Mouse (Mus musculus) right cerebral cortex, postnatal 36 days (tissue): ENCODE measurements at regions not wholly inside any gene's neighbourhood (a gene's known extent, or its start where the extent isn't known, plus 50 kb on each side); places are given as distances from the start of the nearest gene placed in this dataset.

Experiments used
- DNase-seq, 2 experiments: peaks; one replicate each; pipeline ENCODE4 v3.0.0; 2022; ENCODE audit warnings: low spot score in 2 of 2, mixed read lengths in 1 of 2

DNA sequence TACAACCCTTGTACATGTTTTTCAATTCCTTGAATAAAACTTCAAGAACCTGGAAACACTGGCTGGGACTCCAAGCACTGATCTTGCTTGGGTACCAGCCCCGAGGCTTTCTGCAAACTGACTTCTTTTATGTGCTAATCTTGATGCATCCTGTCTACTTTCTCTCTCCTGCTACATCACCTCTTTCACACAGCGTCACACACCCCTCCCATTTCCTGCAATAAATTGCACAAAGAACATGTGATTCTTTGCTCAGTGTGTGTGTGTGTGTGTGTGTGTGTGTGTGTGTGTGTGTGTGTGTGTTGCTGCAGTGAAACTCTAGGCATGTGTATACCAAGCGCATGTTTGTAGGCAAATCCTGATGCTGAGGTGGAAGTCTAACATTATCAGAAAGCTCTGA, 487.7 kb upstream of the Hs6st1 start:
- no peak for DNase-seq

DNA sequence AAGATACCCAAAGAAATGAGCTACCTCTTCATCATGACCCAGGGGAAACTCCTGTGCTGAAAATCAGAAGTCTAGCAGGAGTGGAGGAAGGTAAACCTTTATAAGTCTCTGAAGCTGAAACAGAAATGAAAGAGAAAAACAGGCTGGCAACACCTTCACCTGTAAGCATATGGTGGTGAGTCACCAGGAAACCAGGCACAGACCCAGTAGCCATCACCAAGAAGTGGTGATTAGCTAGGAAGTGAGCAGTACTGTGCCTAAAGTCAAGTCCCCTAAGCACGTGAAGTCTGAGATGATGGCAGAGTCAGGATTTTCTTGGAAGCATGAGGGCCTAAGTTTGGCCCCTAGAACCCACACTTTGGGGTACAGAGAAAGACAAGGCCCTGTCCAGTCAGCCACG, 480.3 kb upstream of the Hs6st1 start:
- DNase-seq: no peak

DNA sequence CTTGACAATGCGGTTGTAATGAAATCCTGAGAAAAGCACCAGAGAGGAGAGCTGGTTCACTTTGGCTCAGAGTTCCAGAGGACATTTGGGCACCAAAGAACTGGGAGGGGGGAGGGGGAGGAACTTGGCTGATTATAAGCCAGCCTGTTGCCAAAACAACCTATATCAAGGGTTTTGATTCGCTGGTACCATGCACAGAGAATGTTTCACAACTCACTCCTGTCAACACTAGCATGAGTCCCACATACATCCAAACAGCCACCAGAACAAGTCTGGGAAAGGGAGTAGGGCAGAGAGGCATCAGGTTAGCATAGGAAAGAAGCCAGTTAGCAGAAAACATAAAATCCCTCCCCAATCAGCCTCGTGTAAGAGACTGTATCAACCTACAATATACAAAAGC, 479.3 kb upstream of the Hs6st1 start:
- no peak for DNase-seq

DNA sequence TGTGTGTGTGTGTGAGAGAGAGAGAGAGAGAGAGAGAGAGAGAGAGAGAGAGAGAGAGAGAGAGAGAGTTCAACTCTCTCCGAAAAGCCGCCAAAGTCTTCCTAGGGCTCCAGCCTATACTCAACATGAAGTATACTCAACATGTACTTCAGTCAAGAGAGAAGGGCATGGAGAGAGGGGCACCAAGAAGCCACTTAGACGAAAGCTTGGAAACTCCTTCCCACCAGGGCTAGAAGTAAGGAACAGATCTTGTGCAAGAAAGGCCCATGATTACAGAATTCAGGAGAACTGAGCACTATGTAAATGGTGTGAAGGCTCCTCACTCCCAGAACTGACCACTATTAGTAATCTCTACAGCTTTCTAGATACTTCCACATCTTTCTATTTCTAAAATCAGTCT, 467.4 kb upstream of the Hs6st1 start:
- DNase-seq: no peak

DNA sequence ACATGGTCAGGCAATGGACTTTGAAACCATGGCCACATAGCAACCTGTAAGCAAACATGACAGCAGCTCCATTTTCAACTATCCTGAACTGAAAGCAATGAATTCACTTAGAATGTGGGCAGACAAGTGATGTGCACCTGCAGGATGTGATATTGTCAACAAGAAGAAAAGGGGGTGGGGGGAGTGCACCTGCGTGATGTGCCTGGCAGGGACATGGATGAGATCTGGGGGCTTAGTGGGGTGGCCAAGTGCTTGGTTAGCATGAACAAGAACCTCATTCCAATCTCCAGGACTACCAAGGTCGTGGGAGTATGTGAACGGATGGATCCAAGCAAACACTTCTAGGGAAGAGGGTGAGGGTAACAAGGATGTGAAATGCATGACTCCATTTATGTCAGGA, 453.1 kb upstream of the Hs6st1 start:
- no peak for DNase-seq

DNA sequence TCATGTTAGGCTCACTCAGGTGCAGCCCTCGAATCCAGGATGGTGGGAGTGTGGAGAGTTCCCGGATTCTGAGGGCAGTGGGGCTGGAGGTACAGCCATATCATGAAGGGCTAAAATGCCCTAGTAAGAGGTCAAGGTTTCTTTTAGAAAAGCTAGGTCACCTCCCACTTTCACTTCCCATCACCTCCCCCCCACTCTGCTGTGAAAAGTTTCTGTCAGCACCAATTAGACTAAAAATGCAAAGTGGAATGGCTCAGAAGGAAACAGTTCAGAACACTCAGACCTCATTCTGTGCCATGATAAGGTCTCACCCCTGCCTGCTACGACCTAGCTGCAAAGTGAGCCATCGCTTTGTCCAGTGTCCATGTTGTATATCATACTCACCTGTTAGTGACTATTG, 448.7 kb upstream of the Hs6st1 start:
- no peak for DNase-seq

DNA sequence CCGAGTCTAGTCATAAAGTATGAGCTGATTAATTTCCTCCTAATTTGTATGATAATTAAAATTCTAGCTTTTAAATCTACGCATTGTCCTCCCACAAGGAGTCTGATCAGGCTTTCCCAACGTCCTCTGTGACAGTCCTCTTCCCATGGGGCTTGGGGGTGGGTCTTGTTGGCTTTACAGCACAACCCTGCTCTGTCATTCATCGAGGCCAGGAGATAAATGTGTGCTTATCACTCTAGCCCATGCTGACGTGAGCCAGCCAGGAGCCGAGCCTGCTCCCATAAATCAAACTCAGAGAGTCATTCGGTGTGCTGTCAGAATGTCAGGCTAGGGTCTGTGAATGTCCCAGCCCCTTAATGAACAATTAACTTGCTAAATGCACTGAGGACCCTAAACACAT, 425.6 kb upstream of the Hs6st1 start:
- no peak for DNase-seq

DNA sequence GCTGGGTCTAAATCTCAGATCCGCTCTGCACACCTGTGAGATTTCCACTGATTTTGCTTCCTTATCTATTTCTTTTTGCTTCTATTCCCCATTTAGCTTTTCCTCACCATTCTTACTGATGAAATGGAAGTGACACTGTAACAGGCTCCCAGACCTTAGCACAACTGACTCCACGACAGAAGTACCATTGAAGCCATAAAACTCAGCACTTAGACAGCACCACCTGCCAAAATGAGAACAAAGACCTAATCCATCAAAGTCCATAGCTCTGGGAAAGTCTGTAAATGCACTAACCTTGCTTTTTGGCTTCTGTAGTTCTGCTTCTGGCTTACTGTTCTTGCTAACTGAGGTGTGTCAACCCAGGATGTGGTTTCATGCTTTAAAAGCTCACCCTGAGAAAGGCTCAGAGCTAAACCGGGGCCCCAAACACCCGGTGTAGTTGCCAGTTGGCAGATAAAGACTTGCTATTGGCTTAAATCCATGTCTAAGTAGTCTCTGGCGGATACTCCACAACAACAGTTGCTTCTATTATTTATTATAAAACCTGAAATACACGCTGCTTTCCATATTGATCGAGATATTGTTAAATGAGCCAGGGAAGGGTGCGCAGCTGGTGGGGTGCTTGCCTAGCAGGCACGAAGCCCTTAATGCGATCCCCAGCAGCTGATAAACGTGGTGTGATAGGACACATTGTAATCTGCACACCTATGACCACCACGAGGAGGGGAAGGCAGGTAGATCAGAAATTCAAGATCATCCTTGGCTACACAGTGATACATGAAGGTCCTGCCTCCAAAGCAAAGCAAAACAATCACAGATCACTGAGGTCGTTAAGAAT, 414.9 kb upstream of the Hs6st1 start:
- no peak for DNase-seq

DNA sequence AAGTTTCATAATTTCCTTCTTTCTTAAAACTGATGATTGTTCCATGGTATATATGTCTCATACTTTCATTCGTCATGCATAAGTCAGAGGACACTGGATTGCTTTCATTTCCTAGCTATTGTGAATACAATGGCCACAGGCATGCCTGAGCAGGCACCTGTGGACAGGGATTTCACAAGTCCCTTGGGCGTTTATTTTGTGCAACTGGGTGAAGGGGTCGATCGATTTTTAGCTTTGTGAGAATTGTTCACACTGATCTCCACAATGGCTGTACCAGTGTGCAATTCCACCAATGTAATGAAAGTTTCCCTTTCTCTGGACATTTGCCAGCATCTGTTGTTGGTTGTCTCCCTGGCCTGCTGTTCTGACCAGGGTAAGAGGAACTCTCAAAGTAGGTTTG, 405.2 kb upstream of the Hs6st1 start:
- no peak for DNase-seq

DNA sequence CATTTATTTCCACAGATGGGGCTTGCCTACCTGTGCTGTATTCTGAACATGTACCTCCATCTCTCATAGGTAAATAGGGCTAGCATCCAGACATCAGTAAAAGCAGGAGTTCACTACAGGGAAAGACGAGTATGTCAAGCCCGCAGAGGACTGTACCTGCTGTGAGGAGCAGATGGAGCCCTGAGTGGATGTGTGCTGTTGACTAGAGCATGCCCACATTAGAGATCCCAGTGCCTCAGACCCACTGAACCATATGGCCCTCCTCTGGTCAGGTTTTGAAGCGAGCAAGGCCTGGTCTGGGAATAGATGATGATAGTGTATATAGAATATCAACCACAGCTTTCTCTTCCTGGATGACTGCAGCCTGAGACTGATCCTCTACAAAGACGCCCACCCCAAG, 394.7 kb upstream of the Hs6st1 start:
- no peak for DNase-seq

DNA sequence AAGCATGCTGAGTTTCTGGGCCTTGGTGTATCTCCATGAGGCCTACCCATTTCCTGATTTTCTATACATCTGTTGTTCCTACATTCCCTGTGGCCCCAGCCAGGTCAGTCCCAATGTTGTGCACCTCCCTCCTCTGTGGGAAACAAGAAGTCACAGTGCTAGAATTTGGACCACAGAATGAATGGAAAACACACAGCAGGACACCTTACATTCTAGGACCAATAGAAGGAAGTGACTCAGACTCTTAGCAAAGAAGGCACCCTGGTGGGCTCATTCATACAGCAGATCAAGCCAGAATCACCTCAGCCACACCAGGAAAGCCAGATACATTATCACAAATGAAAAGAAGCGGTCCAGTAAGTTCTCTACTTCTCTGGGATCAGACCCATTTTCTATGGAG, 394.2 kb upstream of the Hs6st1 start:
- no peak for DNase-seq

DNA sequence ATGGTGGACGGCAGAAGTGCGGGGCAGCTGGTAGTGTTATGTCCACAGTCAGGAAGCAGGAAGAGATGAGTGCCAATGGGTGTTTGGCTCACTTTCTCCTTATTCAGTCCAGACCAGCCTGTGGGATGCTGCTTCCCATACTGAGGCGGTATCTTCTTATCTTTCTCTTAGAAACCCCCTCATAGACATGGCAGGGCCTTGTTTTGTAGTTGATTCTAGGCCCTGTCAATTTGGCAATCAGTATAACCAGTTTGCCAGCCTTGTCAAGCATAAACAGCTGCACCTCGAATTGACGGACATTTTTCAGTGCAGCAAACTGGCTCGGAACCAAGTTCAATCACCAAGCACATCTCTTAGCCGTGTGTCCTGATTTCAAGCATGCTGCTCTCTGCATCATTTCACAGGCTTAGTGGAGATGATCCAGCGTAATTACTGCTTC, 385.7 kb upstream of the Hs6st1 start:
- no peak for DNase-seq

DNA sequence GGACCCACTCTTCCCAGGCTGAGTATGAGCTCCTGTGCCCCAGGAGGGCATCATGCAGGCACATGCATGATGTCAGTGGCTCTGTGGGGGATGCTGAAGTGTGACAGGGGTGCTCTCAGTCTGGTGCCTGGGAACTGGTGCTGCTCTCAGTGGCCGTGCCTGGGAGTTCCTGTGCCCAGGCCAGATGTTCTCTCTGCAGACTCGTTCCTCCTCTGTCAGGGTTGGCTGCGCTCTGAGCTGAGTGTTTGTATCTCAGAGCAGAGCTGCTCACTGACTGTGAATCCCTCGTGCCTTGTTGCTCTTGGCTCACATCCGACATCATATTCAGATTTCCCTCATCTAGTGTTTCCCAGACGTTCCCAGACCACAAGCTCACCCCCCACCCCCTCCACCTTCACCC, 382.5 kb upstream of the Hs6st1 start:
- no peak for DNase-seq

DNA sequence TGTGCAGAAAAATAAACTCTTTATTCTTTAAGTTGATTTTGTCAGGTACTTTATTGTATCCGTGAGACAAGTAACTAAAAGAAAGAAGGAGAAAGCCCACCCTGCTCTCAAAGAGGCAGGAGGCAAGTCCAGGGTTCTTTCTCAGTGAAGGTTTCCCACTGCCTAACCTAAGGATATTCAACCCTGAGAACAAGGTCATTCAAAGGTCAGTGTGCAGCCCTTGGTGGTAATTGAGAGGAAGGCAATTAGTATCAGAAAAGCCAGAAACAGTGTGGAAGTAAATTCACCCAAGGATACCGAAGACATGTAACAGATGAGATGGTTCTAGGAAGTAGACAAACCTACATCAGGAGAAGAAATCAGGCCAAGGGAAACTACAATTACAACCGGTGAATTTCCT, 373.9 kb upstream of the Hs6st1 start:
- DNase-seq: no peak

DNA sequence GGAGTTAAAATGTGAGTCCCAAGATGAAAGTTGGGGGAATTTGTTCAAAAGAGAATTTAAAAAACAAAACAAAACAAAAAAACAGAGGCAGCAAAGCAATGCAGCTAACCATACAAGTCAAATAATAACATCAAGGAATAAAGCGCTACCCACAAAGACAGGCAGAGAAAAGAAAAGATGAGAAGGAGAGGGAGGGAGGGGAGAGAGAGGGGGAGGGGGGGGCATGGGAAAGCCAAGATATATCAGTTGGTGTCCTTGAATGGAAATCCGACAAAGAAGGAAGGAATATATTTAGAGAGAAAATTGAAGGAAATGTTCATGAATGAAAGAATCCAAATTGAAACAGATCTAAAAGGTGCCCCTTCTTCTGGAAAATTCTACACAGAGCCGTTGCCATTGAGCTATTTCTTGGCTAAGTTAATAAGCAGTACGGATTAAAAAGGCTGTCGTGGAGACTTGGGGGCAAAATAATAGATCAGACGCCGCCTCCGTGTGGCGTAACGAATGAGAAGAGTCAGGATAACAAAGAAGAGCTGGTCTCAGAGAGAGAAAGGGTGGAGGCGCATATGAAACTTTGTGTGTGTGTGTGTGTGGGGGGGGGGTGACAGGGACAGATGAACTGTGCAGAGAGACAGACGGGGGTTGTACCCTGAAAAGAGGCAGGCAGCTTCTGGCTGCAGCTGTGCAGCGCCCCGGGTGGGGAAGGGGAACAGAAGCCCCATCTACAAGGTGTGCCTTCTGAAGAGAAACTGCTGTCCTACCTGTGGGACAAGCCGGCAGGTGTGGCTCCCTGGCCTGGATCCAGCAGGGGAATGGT, 373.2 kb upstream of the Hs6st1 start:
- DNase-seq: no peak

DNA sequence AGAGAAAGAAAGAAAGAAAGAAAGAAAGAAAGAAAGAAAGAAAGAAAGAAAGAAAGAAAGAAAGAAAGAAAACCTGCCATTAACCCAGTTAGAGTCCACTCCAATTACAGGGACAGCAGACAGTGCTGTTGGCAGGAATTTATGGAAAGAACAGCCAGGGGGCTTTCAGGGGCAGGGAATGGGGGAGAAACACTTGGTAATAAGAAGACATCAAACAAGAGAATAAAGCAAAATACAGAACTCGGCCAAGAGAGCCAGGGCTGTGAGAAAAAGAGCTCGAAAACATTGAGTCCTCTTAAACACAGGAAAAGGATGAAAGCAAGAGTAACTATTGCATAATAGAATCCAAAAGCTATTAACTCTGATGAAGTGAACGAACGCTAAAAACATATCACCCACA, 371.0 kb upstream of the Hs6st1 start:
- DNase-seq: no peak

DNA sequence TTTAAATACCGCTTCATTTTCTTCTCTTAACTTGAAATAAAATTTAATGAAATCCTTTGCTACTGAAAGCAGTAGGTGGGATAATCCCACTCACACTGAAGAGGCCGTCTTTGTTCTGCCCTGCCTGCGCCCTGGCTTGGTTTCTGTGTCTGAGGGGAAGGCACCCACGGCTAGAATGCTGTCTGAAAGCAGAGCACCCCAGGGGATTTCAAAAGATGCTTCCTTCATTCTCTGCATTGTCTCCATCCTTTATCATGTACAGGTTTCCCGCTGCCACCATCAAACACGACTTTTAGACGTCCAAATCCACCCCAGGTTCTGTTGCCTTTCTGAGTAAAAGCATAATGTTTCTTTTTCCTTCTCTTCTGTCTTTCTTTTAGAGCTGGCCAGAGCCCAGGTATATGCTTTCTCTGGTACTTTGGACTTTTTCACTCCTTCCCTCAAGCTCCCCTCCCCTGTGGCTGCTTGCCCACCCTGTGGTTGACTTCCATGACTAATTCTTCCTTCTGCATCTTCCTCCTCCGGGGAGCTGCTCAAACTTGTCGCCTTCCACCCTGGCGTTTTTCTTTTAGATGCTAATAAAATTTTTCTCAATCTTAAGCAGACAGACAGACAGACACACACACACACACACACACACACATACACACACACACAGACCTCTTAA, 370.2 kb upstream of the Hs6st1 start:
- no peak for DNase-seq

DNA sequence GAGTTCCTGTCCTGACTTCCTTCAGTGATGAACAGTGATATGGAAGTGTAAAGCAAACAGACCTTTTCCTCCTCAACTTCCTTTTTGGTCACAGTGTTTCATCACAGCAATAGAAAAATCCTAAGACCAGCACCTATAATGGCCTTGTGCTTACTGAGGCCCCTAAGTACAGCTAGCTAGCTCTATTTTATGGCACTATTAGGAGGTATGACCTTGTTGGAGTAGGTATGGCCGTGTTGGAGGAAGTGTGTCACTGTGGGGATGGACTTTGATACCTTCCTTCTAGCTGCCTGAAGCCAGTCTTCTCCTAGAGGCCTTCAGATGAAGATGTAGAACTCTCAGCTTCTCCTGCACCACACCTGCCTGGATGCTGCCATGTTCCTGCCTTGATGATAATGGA, 365.6 kb upstream of the Hs6st1 start:
- no peak for DNase-seq

DNA sequence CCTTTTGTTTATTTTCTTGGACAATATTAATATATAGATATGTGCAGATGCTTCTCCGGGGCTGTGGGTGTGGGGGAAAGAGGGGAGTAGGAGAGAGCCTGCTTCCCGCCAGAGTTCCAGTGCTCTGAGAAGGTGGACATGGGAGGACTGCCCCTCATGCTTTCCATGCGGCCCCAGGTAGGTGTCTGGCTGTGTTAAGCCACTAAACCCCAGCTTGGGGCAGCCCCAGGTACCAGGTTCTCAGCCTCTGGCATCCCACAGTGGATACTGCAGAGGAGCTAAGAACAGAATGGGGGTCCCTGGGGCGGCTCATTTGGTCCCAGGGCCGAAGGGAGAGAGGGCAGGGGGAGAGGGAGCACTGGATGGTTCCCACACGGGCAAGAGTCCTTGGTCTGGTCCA, 361.9 kb upstream of the Hs6st1 start:
- no peak for DNase-seq

DNA sequence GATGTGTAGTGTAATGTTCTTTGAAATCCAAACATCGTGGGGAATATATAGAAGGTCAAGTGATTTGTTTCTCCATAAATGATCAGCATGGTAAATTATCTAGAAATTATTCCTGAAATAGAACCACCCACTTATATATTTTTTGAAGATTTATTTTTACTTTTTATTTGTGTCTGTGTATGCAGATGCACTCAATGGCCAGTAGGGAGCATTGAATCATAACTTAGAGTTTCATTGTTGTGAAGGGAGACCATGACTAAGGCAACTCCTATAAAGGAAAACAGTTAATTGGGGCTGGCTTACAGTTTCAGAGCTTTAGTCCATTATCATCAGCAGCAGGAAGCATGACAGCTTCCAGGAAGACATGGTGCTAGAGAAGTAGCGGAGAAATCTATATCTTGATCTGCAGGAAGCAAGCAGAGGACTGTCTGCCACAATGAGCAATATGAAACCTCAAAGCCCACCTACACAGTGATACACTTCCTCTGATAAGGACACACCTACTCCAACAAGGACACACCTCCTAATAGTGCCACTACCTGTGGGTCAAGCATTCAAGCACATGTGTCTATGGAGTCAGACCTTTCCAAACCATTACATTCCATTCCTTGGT, 359.9 kb upstream of the Hs6st1 start:
- DNase-seq: no peak

DNA sequence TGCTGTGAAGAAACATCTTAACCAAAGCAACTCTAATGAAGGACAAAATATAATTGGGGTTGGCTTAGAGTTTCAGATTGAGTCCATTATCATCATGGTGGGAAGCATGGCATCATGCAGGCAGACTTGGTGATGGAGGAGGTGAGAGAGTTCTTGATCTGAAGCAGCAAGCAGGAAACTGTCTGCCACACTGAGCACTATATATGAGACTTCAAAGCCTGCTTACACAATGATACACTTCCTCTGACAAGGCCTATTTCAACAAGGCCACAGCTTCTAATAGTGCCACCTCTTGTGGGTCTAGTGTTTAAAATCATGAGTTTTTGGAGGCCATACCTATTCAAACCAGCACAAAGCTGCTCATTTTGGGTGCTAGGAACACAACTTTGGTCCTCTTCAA, 359.0 kb upstream of the Hs6st1 start:
- no peak for DNase-seq

DNA sequence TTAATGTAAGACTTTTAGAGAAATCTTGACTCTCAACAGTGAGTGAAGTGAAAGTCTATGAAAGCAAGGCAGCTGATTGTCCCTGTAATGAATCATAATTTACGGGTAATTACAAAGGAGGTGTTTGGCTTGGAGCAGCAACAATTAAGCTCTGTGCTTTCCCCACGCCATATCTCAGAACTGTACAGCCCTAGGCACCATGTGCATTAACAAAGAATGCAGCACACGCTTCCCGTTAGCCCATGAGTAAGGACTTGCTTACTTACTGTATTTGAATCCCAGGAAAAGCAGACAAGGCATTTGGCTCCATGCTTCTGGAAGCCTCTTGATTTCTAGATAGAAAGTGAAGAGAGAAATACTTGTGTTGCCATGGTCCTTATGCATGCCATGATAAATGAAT, 354.2 kb upstream of the Hs6st1 start:
- no peak for DNase-seq
